Mouse (Mus musculus) hindbrain, embryonic 13.5 days (tissue): ENCODE data around the gene Gm49380. TPM values are rescaled to one million over a fixed set of nuclear protein-coding genes. Genes with fewer than 3 reads are reported as not detected.

ENCODE experiments used
- ATAC-seq: fragments of 200-750 bp; cut with Nextera tagmentation; 2 replicates; pipeline ENCODE4 v1.8.0; 2017; ENCODE audit warnings: moderate TSS enrichment; ENCODE audit not compliant: low FRiP score
- H3K27ac ChIP-seq: fragments of 300-500 bp; sonication (generic); 2 replicates; pipeline ENCODE4 v1.5.1; 2015; ENCODE audit warnings: inconsistent platforms, mild to moderate bottlenecking, moderate library complexity
- H3K27me3 ChIP-seq: fragments of 300-500 bp; sonication (generic); 2 replicates; pipeline ENCODE4 v1.6.1; 2015; ENCODE audit warnings: mild to moderate bottlenecking, inconsistent platforms
- H3K36me3 ChIP-seq: fragments of 300-500 bp; sonication (generic); 2 replicates; pipeline ENCODE4 v1.6.1; 2015; ENCODE audit warnings: mild to moderate bottlenecking, inconsistent platforms
- H3K4me1 ChIP-seq: fragments of 300-500 bp; sonication (generic); replicated peaks from 2 replicates; pipeline ENCODE4 v1.6.1; 2015; ENCODE audit warnings: inconsistent platforms
- H3K4me2 ChIP-seq: fragments of 300-500 bp; sonication (generic); 2 replicates; pipeline ENCODE4 v1.6.1; 2015; ENCODE audit warnings: inconsistent platforms, mild to moderate bottlenecking, moderate library complexity
- H3K4me3 ChIP-seq: fragments of 300-500 bp; sonication (generic); 2 replicates; pipeline ENCODE4 v1.5.1; 2015; ENCODE audit warnings: mild to moderate bottlenecking, inconsistent platforms
- H3K9ac ChIP-seq: fragments of 300-500 bp; sonication (generic); 2 replicates; pipeline ENCODE4 v1.6.1; 2015; ENCODE audit warnings: mild to moderate bottlenecking, inconsistent platforms
- H3K9me3 ChIP-seq: fragments of 300-500 bp; sonication (generic); 2 replicates; pipeline ENCODE4 v1.6.1; 2016; ENCODE audit warnings: inconsistent platforms
- WGBS: fragments of 180-500 bp; shearing (Covaris S2); methylation state at CpG from one replicate; pipeline ENCODE4 v1.1.7; 2015; 5-methylcytosine and 5-hydroxymethylcytosine counted together
- polyA plus RNA-seq: library from polyadenylated mRNA; unstranded; fragments of >200 nt; fragmentation: Nextera tagmentation; extraction: Ambion mirVana; gene quantifications from 2 replicates; pipeline ENCODE4 v1.2.1, GENCODE M21; 2015

Gm49380 gene
- polyA plus RNA-seq, 1 experiment from 2014 or later = 0.49 TPM

DNA sequence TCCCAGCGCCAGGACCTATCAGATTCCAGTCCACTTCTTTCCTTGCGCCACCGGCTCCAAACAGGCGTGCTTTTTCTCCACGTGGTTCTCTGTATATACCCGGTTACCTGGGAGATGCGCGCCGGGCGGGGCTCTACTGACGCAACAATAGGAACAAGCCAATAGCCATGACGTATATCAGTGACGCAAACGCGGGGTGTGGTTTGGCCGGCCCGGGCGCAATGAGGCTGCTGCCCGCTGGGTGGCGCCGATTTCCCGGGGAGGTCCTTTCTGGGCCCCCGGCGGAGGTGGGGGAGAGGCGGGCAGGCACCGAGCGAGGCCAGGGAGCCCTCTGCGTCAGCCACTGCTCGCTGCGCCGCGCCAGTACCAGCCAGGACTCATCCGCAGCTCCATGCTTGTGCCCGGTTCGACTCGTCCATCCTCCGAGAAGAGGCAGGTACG, 46.5 kb downstream of the Gm49380 start, which contains the start of gene Usp2:
TSS of gene Usp2 (plus strand) at position 237 of the 441 bp plus-strand sequence.
- Histone ChIP-seq H3K9ac (peak within 1 kb of the TSS; percentile 74), H3K27ac (no peak within 1 kb of the TSS), H3K9me3 (no peaks in the 10 kb centered on the region), H3K36me3 (no peaks in the 10 kb centered on the region), H3K4me1 (peaks cover 24% of the 10 kb centered on the region), H3K27me3 (0 out of 2 replicates have a peak, but pooled peaks cover 7% of the 10 kb centered on the region), H3K4me3 (peak within 1 kb of the TSS; percentile 47), H3K4me2 (peak within 1 kb of the TSS; percentile 84)
- WGBS = under 1% methylated on average over 37 of the region's 38 CpGs
- ATAC-seq = peak; percentile 98

DNA sequence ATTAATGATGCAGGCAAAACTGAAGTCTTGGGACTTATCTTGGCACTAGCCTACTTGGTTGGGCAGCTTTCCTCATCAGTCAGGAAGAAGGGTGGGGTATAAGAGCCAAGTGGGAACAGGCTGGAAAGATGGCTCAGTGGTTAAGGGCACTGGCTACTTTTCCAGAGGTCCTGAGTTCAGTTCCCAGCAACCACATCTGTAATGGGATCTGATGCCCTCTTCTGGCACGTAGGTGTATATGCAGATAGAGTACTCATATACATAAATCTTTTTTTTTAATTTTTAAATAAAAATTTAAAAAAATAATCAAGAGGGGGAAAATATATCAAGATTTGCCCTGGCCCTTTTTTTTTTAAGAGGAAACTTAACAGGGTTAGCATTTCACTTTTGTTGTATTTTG, 48.1 kb downstream of the Gm49380 start:
- Histone ChIP-seq H3K4me3 (no peak overlapping the region), H3K36me3 (no peaks in the 10 kb centered on the region), H3K27me3 (0 out of 2 replicates have a peak, but pooled peaks cover 9% of the 10 kb centered on the region), H3K27ac (no peak overlapping the region), H3K9ac (no peak overlapping the region), H3K4me2 (no peak overlapping the region), H3K4me1 (peaks cover 10% of the 10 kb centered on the region), H3K9me3 (no peaks in the 10 kb centered on the region)
- ATAC-seq = no peak
- 42% methylated on average over 1 of the region's 1 CpGs for WGBS

DNA sequence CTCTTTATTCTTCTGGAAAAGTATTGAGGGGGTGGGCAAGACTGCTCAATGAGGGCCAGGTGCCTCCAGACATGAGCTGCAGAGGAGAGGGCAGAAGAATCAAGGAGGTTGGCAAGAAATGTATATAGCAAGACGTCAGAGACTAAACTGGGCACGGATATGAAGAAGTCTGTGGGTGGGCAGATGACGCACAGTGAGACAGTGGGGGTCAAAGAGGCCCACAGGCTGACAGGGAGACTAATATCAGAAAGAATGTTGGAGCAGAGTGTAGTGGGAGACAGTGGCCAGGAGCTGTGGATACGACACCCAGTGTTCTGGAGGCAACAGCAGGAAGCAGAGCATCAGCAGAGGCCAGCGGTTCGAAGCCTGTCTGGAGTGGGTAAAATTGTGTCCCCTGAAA, 54.7 kb downstream of the Gm49380 start:
- Histone ChIP-seq H3K36me3 (no peaks in the 10 kb centered on the region), H3K9me3 (no peaks in the 10 kb centered on the region), H3K27me3 (0 out of 2 replicates have a peak, but pooled peaks cover 13% of the 10 kb centered on the region), H3K4me1 (no peaks in the 10 kb centered on the region), H3K27ac (no peak overlapping the region), H3K4me3 (no peak overlapping the region), H3K4me2 (no peak overlapping the region), H3K9ac (no peak overlapping the region)
- ATAC-seq = no peak
- 84% methylated on average over 6 of the region's 6 CpGs for WGBS

DNA sequence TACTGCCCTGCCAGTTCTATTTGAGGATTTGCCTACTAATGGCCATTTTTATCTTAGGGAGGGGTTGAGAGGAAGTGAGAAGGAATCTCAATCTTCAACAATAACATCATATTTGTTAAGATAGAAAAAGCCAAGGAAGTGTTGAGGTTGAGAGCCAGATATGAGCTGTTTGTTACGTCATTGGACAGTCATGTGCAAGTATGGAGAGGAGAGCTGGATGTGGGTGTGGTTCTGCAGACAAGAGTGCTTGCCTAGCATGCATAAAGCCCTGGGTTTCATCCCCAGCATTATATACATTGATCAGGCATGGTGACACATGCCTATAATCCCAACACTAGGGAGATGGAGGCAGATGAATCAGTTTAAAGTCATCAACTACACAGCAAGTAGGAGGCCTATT, 59.4 kb downstream of the Gm49380 start:
- no peak for ATAC-seq
- Histone ChIP-seq H3K27me3 (0 out of 2 replicates have a peak, but pooled peaks cover 4% of the 10 kb centered on the region), H3K27ac (no peak overlapping the region), H3K4me3 (no peak overlapping the region), H3K4me1 (no peaks in the 10 kb centered on the region), H3K4me2 (no peak overlapping the region), H3K36me3 (no peaks in the 10 kb centered on the region), H3K9ac (no peak overlapping the region), H3K9me3 (no peaks in the 10 kb centered on the region)
- 77% methylated on average over 1 of the region's 1 CpGs for WGBS

DNA sequence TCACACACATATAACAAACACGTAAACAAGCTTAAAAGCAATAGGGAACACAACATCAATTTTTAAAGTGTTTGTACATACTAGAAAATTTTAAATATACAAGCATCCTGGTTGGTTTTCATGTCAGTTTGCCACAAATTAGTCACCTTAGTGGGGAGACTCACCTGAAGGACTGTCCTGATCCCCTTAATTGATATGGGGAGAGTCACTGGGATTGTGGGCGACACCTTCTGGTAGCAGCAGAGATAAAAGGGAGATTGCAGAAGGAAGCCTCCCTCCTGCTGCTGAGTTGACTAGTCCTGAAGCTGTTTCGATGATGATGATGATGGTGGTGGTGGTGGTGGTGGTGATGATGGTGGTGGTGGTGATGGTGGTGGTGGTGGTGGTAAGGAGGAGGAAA, 60.4 kb downstream of the Gm49380 start:
- H3K36me3 ChIP-seq = no peaks in the 10 kb centered on the region
- H3K4me1 ChIP-seq = no peaks in the 10 kb centered on the region
- H3K27me3 ChIP-seq = 0 out of 2 replicates have a peak, but pooled peaks cover 4% of the 10 kb centered on the region
- no peak for ATAC-seq
- H3K4me2 ChIP-seq = no peak overlapping the region
- H3K9me3 ChIP-seq = no peaks in the 10 kb centered on the region
- WGBS = 70% methylated on average over 3 of the region's 3 CpGs
- no peak overlapping the region for H3K27ac ChIP-seq
- H3K9ac ChIP-seq = no peak overlapping the region
- H3K4me3 ChIP-seq = no peak overlapping the region

DNA sequence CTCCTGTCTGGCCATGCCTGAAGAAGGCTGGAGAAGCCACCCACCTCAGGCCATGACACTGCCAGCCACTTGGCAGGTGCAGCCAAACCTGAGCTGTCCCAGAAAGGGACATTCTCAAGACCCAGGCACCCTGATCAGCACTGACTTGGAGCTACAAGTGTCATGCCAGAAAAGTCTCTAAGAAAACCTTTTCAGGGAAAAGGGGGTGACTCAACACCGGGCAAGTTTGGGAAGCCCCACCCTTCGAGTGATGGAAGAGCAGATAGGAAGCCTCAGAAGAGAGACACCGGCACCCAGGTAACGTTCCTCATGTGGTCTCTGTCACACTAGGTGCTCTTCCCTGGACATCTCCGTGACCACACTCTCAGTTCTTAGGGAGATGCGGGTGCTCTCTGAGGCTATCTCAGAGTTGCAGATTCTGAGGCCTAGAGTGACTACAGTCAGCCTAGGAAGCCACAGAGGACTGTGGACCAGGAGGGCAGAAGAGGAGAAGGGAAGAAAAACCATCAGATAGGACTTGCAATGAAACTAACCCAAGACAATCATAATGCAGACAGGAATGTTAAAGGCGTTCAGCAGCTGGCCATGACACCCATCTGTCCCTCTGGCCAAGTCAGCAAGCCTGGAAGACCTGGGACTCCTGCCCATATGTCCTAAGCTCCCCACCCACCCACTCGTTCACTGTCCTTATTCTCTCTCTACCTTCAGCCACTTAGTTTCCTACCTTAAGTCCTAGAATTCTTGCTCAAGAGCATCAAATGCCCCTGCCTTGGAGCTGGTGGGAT, 63.7 kb downstream of the Gm49380 start:
- 90% methylated on average over 8 of the region's 8 CpGs for WGBS
- no peak for ATAC-seq
- Histone ChIP-seq H3K4me1 (no peaks in the 10 kb centered on the region), H3K36me3 (no peaks in the 10 kb centered on the region), H3K9ac (no peak overlapping the region), H3K4me2 (no peak overlapping the region), H3K27me3 (peaks cover 20% of the 10 kb centered on the region), H3K4me3 (no peak overlapping the region), H3K27ac (no peak overlapping the region), H3K9me3 (no peaks in the 10 kb centered on the region)

DNA sequence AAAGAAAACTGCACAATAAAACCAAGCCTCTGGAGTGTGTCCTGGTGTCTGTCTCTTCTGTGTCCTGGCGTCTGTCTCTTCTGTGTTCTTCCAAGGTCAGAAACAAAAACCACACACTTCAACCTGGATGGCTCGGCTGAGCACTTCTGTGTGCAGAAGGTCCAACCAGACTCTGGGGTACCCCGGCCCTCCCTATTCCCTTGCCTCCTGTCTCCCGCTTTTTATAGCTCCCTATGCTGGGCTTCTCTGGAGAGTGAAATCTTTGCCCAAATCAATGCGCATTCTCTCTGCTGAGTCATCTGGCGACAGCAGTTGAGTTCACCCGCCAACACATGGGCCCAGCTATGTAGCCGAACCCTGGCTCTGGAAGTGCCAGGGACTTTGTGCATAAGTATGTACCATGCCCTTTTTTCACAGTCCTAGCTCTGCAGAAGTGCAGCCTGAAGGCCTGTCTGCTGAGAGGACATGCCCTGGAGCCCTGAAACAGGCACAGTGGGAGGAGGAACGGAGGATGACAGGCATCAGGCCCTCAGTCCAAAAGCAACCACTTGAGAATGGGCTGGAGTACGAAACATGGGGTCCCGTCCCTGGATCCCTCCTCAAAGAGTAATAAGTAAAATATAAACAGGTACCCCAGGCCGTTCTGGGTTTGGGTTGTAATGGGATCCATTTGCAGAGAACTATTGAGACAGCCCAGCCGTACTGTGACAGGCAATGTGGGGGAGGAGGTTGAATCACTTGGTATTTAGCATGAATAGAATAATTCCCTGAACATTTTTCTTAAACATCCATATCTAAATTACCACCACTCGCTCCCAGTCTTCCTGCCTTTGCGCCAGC, 64.5 kb downstream of the Gm49380 start:
- Histone ChIP-seq H3K9me3 (no peaks in the 10 kb centered on the region), H3K9ac (no peak overlapping the region), H3K4me1 (peaks cover 7% of the 10 kb centered on the region), H3K27me3 (peaks cover 28% of the 10 kb centered on the region), H3K4me3 (no peak overlapping the region), H3K27ac (no peak overlapping the region), H3K36me3 (no peaks in the 10 kb centered on the region), H3K4me2 (no peak overlapping the region)
- 77% methylated on average over 15 of the region's 15 CpGs for WGBS
- ATAC-seq = no peak

DNA sequence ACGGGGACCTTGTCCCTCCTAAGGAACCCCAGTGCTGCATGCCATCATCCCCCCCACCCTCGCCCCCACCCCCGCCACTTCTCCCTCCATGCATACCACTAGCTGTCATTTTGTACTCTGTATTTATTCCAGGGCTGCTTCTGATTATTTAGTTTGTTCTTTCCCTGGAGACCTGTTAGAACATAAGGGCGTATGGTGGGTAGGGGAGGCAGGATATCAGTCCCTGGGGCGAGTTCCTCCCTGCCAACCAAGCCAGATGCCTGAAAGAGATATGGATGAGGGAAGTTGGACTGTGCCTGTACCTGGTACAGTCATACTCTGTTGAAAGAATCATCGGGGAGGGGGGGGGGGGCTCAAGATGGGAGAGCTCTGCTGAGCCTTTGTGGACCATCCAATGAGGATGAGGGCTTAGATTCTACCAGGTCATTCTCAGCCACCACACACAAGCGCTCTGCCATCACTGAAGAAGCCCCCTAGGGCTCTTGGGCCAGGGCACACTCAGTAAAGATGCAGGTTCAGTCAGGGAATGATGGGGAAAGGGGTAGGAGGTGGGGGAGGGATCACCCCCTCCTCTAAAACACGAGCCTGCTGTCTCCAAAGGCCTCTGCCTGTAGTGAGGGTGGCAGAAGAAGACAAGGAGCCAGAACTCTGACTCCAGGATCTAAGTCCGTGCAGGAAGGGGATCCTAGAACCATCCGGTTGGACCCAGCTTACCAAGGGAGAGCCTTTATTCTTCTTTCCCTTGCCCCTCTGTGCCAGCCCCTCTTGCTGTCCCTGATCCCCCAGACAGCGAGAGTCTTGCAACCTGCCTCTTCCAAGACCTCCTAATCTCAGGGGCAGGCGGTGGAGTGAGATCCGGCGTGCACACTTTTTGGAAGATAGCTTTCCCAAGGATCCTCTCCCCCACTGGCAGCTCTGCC, 65.5 kb downstream of the Gm49380 start:
- Histone ChIP-seq H3K9me3 (no peaks in the 10 kb centered on the region), H3K4me1 (peaks cover 16% of the 10 kb centered on the region), H3K36me3 (no peaks in the 10 kb centered on the region), H3K4me2 (no peak overlapping the region), H3K9ac (no peak overlapping the region), H3K27ac (no peak overlapping the region), H3K4me3 (no peak overlapping the region), H3K27me3 (peaks cover 37% of the 10 kb centered on the region)
- 81% methylated on average over 14 of the region's 14 CpGs for WGBS
- no peak for ATAC-seq

DNA sequence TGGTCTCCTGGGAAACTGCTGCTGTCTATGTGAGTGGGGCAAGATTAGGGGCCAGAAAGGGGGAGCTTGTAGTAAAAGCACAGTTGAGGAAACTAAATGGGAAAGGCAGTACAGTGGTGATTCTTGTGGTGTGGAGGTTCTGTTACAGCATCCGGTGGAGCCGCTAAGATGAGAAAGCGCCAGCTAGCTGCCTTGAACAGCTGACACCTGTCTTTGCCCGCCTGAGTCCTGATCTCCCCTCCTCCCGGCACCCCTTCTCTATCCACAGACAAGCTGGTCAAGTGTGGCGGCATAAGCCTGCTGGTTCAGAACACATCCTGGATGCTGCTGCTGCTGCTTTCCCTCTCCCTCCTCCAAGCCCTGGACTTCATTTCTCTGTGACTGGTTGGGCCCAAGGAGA, 66.2 kb downstream of the Gm49380 start:
- Histone ChIP-seq H3K4me1 (peaks cover 19% of the 10 kb centered on the region), H3K4me2 (no peak overlapping the region), H3K9ac (no peak overlapping the region), H3K4me3 (no peak overlapping the region), H3K27ac (no peak overlapping the region), H3K27me3 (peaks cover 43% of the 10 kb centered on the region), H3K9me3 (no peaks in the 10 kb centered on the region), H3K36me3 (no peaks in the 10 kb centered on the region)
- WGBS = 81% methylated on average over 6 of the region's 6 CpGs
- ATAC-seq = no peak

DNA sequence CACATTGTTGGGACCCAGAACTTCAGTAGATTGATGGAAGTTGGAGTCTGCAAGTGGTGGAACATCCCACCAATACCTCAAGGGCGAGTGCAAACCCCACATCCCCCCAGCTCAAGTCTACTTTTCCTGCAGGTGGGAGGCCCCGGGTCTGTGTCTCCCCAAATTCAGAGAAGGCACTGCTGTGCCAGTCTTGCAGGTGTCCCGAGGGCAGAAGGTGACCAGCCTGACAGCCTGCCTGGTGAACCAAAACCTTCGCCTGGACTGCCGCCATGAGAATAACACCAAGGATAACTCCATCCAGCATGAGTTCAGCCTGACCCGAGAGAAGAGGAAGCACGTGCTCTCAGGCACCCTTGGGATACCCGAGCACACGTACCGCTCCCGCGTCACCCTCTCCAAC, 66.9 kb downstream of the Gm49380 start:
- Histone ChIP-seq H3K4me1 (peaks cover 19% of the 10 kb centered on the region), H3K27ac (no peak overlapping the region), H3K27me3 (peaks cover 48% of the 10 kb centered on the region), H3K9me3 (no peaks in the 10 kb centered on the region), H3K4me2 (no peak overlapping the region), H3K4me3 (no peak overlapping the region), H3K9ac (no peak overlapping the region), H3K36me3 (no peaks in the 10 kb centered on the region)
- 91% methylated on average over 12 of the region's 12 CpGs for WGBS
- no peak for ATAC-seq

DNA sequence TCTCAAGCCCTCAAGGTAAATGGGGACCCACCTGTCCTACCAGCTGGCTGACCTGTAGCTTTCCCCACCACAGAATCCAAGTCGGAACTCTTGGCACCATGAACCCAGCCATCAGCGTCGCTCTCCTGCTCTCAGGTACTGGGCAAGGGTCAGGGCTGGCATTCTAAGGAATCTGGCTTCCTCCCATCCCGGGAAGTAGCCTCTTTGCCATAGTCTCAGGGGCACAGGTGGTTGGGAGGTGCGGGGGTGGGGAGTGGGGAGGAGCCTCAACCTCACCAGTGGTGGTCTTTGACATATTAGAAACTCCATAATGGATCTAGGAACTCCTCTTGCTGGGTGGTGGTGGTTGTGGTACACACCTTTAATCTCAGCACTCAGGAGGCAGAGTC, 67.4 kb downstream of the Gm49380 start:
- Histone ChIP-seq H3K4me1 (peaks cover 19% of the 10 kb centered on the region), H3K9me3 (no peaks in the 10 kb centered on the region), H3K4me2 (no peak overlapping the region), H3K36me3 (no peaks in the 10 kb centered on the region), H3K27me3 (peaks cover 50% of the 10 kb centered on the region), H3K4me3 (no peak overlapping the region), H3K9ac (no peak overlapping the region), H3K27ac (no peak overlapping the region)
- no peak for ATAC-seq
- WGBS = 95% methylated on average over 5 of the region's 5 CpGs
